Mouse (Mus musculus) megakaryocyte, embryonic 14.5 days (primary cell): ENCODE results near the gene Snap25.

ENCODE experiments used
- FLI1 ChIP-seq: IDR thresholded peaks from 2 replicates; pipeline ENCODE4 v1.6.1; 2012; ENCODE audit warnings: low read length, inconsistent platforms, mixed read lengths
- GATA1 ChIP-seq: IDR thresholded peaks from 3 replicates; pipeline ENCODE4 v1.6.1; 2012; ENCODE audit warnings: mixed read lengths, low read length, inconsistent platforms, borderline replicate concordance

- TF ChIP-seq GATA1 (no peak), FLI1 (no peak)
Observed at GRCm38 (mm10) chr2:136674077-136674757, 39.0 kb upstream of the Snap25 start.
